Mouse (Mus musculus): Measurements from ENCODE around the gene Trp53rka. TPM values are rescaled to one million over a fixed set of nuclear protein-coding genes. Genes with fewer than 3 reads are reported as not detected.

Trp53rka gene
- polyA plus RNA-seq, 1 experiment from 2014 or later = 38.8 TPM

DNA sequence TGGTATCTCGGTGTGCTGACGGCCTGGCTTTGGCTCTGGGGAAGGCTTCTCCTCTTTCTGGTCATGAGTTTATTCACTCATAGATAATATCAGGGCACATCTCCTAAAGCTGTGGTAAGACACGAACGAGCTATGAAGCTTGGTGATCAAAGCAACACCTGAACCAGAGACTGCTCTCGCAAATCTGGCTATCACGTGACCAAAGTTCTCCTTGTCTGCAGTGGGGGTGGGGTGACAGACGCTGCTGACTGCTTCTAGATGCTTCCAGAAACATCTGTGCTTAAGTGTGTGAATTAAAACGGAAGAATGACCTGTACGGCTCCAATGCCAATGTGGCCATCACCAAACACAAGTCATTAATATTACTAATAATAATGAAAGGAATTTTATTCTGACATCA, 16.6 kb upstream of the Trp53rka start:
- WGBS = 33% methylated on average over 9 of the region's 9 CpGs

GRCm38 (mm10) chr2:165503259-165504203, 10.4 kb upstream of the Trp53rka start, which contains the start of gene Slc2a10:
Gene Slc2a10 (plus strand): TSS chr2:165503787.
- Histone ChIP-seq H3K27me3 (no peaks in the 10 kb centered on the region), H3K9ac (peak within 1 kb of the TSS; percentile 71), H3K9me3 (no peaks in the 10 kb centered on the region), H3K4me2 (peak within 1 kb of the TSS; percentile 75), H3K4me3 (peak within 1 kb of the TSS; percentile 52), H3K27ac (peak within 1 kb of the TSS; percentile 87), H3K36me3 (no peaks in the 10 kb centered on the region), H3K4me1 (peaks cover 53% of the 10 kb centered on the region)
- peak; percentile 82 for ATAC-seq (ENCODE audit: borderline replicate concordance, extremely low read depth, low FRiP score, low TSS enrichment)
- WGBS = under 1% methylated on average over 27 of the region's 32 CpGs

More for the DNA sequence above, 16.6 kb upstream of the Trp53rka start:
- no peaks in the 10 kb centered on the region for H3K9me3 ChIP-seq
- no peak overlapping the region for H3K4me2 ChIP-seq
- no peak overlapping the region for H3K27ac ChIP-seq
- H3K4me1 ChIP-seq = peaks cover 28% of the 10 kb centered on the region
- ATAC-seq (ENCODE audit: borderline replicate concordance, extremely low read depth, low FRiP score, low TSS enrichment) = no peak
- no peak overlapping the region for H3K4me3 ChIP-seq
- peaks cover 3% of the 10 kb centered on the region; the same call in 1 of the 2 replicates for H3K36me3 ChIP-seq
- no peak overlapping the region for H3K9ac ChIP-seq
- no peaks in the 10 kb centered on the region for H3K27me3 ChIP-seq

GRCm38 (mm10) chr2:165498816-165499215, 5.7 kb upstream of the Trp53rka start:
- H3K27me3 ChIP-seq = no peaks in the 10 kb centered on the region
- H3K4me2 ChIP-seq = no peak overlapping the region
- no peaks in the 10 kb centered on the region for H3K9me3 ChIP-seq
- H3K4me1 ChIP-seq = peaks cover 36% of the 10 kb centered on the region
- H3K4me3 ChIP-seq = no peak overlapping the region
- WGBS = 20% methylated on average over 6 of the region's 6 CpGs
- H3K36me3 ChIP-seq = no peaks in the 10 kb centered on the region
- ATAC-seq (ENCODE audit: borderline replicate concordance, extremely low read depth, low FRiP score, low TSS enrichment) = peak; percentile 35; the same call in 1 of the 2 replicates
- H3K27ac ChIP-seq = peak overlapping the region; percentile 67
- no peak overlapping the region for H3K9ac ChIP-seq

GRCm38 (mm10) chr2:165497706-165498275, 4.7 kb upstream of the Trp53rka start:
- H3K9ac ChIP-seq = no peak overlapping the region
- no peaks in the 10 kb centered on the region for H3K9me3 ChIP-seq
- WGBS = 57% methylated on average over 2 of the region's 2 CpGs
- H3K27ac ChIP-seq = peak overlapping the region; percentile 67
- ATAC-seq (ENCODE audit: borderline replicate concordance, extremely low read depth, low FRiP score, low TSS enrichment) = no peak
- H3K36me3 ChIP-seq = no peaks in the 10 kb centered on the region
- H3K4me3 ChIP-seq = no peak overlapping the region
- H3K27me3 ChIP-seq = no peaks in the 10 kb centered on the region
- no peak overlapping the region for H3K4me2 ChIP-seq
- H3K4me1 ChIP-seq = peaks cover 31% of the 10 kb centered on the region

GRCm38 (mm10) chr2:165496251-165496650, 3.1 kb upstream of the Trp53rka start:
- H3K9me3 ChIP-seq = no peaks in the 10 kb centered on the region
- H3K9ac ChIP-seq = no peak overlapping the region
- H3K27ac ChIP-seq = no peak overlapping the region
- H3K4me3 ChIP-seq = no peak overlapping the region
- H3K4me1 ChIP-seq = peaks cover 34% of the 10 kb centered on the region
- no peak overlapping the region for H3K4me2 ChIP-seq
- ATAC-seq (ENCODE audit: borderline replicate concordance, extremely low read depth, low FRiP score, low TSS enrichment) = no peak
- no peaks in the 10 kb centered on the region for H3K27me3 ChIP-seq
- no peaks in the 10 kb centered on the region for H3K36me3 ChIP-seq

DNA sequence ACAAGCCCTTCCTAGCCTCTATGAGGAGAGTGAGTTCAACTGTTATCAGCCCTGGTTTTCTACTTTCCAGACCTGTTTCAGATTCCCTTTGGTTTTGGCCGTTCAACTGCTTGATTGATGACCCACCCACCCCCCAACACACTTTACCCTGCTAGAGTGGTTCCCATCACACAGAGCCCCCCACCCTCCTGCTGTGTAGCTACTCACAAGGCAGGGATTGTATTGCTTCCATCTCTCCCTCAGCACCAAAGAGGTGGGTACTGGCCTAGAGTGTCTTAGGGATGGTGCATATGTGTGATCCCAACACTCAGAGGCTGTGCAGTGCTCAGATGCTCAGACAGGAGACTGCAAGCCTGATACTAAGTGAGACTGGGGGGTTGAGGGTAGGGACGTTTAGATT, 1.4 kb upstream of the Trp53rka start:
- H3K9ac ChIP-seq = no peak overlapping the region
- peaks cover 23% of the 10 kb centered on the region for H3K4me1 ChIP-seq
- ATAC-seq (ENCODE audit: borderline replicate concordance, extremely low read depth, low FRiP score, low TSS enrichment) = no peak
- H3K27ac ChIP-seq = no peak overlapping the region
- WGBS = 29% methylated on average over 2 of the region's 2 CpGs
- H3K36me3 ChIP-seq = peaks cover 13% of the 10 kb centered on the region
- no peaks in the 10 kb centered on the region for H3K9me3 ChIP-seq
- no peak overlapping the region for H3K4me3 ChIP-seq
- H3K4me2 ChIP-seq = no peak overlapping the region
- no peaks in the 10 kb centered on the region for H3K27me3 ChIP-seq

DNA sequence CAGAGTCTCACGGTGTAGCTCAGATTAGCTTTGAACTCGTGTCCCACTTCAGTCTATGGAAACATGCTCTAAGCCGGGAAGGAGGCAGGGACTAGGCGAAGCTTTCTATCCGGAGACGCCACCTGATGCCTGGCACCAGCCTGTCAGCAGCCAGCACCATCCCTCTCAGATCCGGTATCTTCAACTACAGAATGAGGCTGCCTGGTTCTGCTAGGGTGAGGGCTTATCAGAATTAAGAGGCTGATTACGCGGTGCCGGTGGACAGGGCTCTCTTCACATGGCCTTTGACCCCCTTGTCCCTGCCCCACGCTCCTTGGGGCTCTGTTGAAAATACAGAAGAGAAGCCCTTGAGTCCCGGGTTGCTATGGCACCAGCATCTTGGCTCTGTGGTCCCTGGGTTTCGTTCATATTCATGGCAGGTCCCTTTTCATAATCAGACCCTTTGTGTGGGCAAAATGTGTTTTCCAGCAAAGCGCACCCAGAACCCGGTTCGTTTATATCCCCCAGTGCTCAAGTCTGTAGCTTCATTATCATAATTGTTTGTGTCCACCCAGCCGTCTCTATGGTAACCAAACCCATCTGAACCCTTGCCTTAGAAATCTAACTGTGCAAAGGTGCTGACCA, 575 bp upstream of the Trp53rka start:
- Histone ChIP-seq H3K27me3 (no peaks in the 10 kb centered on the region), H3K4me2 (peak overlapping the region; percentile 83), H3K4me1 (peaks cover 16% of the 10 kb centered on the region), H3K27ac (peak overlapping the region; percentile 85; the same call in 1 of the 2 replicates), H3K36me3 (peaks cover 21% of the 10 kb centered on the region), H3K4me3 (peak overlapping the region; percentile 83), H3K9me3 (no peaks in the 10 kb centered on the region), H3K9ac (peak overlapping the region; percentile 76)
- ATAC-seq (ENCODE audit: borderline replicate concordance, extremely low read depth, low FRiP score, low TSS enrichment) = no peak; the same call in 1 of the 2 replicates
- WGBS = 18% methylated on average over 17 of the region's 17 CpGs

DNA sequence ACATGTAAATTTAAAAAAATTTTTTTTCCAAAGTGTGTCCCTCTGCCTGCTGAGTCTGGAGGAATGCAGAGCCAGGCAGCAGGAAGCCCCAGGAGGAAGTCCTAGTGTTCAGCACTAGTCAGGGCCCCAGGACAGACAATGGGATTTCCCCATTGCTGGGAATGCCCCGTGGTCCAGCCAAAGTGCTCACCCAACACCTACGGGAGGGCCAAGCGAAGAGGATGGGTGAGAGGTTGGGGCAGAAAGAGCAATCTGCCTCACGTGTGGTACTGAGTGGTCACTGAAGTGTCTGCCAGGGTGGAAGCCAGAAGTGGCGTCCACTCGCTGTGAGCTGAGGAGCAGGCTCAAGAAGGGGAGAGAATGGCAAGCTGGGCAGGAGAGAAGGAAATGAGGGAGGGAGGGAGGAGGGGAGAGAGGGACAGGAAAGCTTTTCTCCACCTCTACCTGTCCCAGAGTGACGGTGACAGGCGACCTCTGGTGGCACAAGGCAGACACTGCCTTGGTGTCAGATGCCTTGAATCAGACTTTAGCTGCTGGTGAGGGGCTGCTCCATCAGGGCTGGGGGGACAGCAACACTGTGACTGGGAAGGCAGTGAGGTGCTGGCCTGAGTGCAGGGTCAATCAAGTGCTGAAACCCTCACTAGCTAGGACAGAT, 6.1 kb downstream of the Trp53rka start:
- ATAC-seq (ENCODE audit: borderline replicate concordance, extremely low read depth, low FRiP score, low TSS enrichment) = peak; percentile 39; the same call in 1 of the 2 replicates

DNA sequence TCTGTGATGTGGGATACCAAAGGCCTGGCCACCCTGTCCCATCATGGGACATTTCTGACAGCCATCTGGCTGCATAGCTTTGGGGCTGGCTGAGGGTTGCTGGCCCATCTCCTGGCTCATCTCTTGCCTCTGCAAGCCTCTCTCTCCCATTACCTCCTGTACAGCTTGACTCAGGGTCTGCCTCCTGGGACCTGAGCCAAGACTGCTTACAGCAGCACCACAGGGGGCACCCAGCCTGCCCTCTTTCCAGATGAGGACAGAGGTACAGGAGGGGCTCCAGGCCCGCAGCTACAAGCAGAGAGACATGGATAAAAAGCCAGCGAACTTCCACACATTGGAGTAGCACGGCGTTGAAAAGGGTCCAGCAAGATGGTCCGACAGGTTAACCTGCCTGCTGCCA, 6.7 kb downstream of the Trp53rka start:
- Histone ChIP-seq H3K36me3 (peaks cover 27% of the 10 kb centered on the region), H3K4me1 (peaks cover 23% of the 10 kb centered on the region), H3K4me2 (no peak overlapping the region), H3K9me3 (no peaks in the 10 kb centered on the region), H3K4me3 (no peak overlapping the region), H3K9ac (no peak overlapping the region), H3K27me3 (no peaks in the 10 kb centered on the region), H3K27ac (no peak overlapping the region)
- ATAC-seq (ENCODE audit: borderline replicate concordance, extremely low read depth, low FRiP score, low TSS enrichment) = no peak
- 68% methylated on average over 5 of the region's 5 CpGs for WGBS

More for the DNA sequence above, 6.1 kb downstream of the Trp53rka start:
- Histone ChIP-seq H3K4me3 (no peak overlapping the region), H3K4me2 (no peak overlapping the region), H3K36me3 (peaks cover 27% of the 10 kb centered on the region), H3K27me3 (no peaks in the 10 kb centered on the region), H3K9ac (no peak overlapping the region), H3K9me3 (no peaks in the 10 kb centered on the region), H3K27ac (0 out of 2 replicates have a peak overlapping the region, but pooled peaks have one; percentile 37), H3K4me1 (peaks cover 25% of the 10 kb centered on the region)
- WGBS = 19% methylated on average over 8 of the region's 8 CpGs

GRCm38 (mm10) chr2:165485826-165486225, 7.3 kb downstream of the Trp53rka start:
- H3K9ac ChIP-seq = no peak overlapping the region
- H3K4me2 ChIP-seq = no peak overlapping the region
- no peaks in the 10 kb centered on the region for H3K9me3 ChIP-seq
- H3K4me3 ChIP-seq = no peak overlapping the region
- no peaks in the 10 kb centered on the region for H3K27me3 ChIP-seq
- peaks cover 27% of the 10 kb centered on the region for H3K36me3 ChIP-seq
- WGBS = 67% methylated on average over 3 of the region's 3 CpGs
- no peak for ATAC-seq (ENCODE audit: borderline replicate concordance, extremely low read depth, low FRiP score, low TSS enrichment)
- H3K4me1 ChIP-seq = peaks cover 23% of the 10 kb centered on the region
- no peak overlapping the region for H3K27ac ChIP-seq

DNA sequence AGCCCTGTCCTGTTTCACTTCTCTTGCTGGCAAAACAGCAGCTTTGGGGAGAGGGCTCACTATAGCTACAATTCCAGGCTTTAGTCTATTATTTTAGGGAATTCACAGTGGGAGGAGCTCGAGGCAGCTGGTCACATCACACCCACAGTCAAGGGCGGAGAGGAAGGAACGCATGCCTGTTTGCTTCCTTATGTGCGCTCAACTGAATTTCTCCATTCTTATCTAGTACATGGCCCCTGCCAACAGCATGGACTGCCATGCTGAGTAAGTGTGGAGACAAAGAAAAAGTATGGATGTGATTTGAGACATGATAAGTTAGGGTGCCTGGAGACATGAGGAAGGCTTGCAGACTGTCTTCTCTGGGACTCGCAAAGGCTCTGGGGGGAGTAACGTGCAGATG, 9.0 kb downstream of the Trp53rka start:
- H3K4me2 ChIP-seq = no peak overlapping the region
- no peak overlapping the region for H3K4me3 ChIP-seq
- peak overlapping the region; percentile 58 for H3K27ac ChIP-seq
- peaks cover 10% of the 10 kb centered on the region for H3K36me3 ChIP-seq
- peaks cover 23% of the 10 kb centered on the region for H3K4me1 ChIP-seq
- H3K9me3 ChIP-seq = no peaks in the 10 kb centered on the region
- H3K9ac ChIP-seq = no peak overlapping the region
- ATAC-seq (ENCODE audit: borderline replicate concordance, extremely low read depth, low FRiP score, low TSS enrichment) = 0 out of 2 replicates have a peak, but pooled peaks have one; percentile 14
- H3K27me3 ChIP-seq = no peaks in the 10 kb centered on the region
- 29% methylated on average over 6 of the region's 6 CpGs for WGBS

Measured in lung, embryonic 15.5 days (tissue).